Mouse (Mus musculus) heart, embryonic 13.5 days (tissue): ENCODE measurements at regions not wholly inside any gene's neighbourhood (a gene's known extent, or its start where the extent isn't known, plus 50 kb on each side); places are given as distances from the start of the nearest gene placed in this dataset.

Experiments used
- ATAC-seq: fragments of 200-750 bp; cut with Nextera tagmentation; 2 replicates; pipeline ENCODE4 v1.8.0; 2017; ENCODE audit warnings: moderate TSS enrichment; ENCODE audit not compliant: insufficient number of reproducible peaks, low FRiP score, low TSS enrichment; ENCODE audit errors: extremely low read depth
- H3K27ac ChIP-seq: fragments of 300-500 bp; sonication (generic); replicated peaks from 2 replicates; pipeline ENCODE4 v1.5.1; 2015; ENCODE audit warnings: moderate library complexity, mild to moderate bottlenecking, inconsistent platforms
- H3K27me3 ChIP-seq: fragments of 300-500 bp; sonication (generic); replicated peaks from 2 replicates; pipeline ENCODE4 v1.6.1; 2015; ENCODE audit warnings: mild to moderate bottlenecking, inconsistent platforms
- H3K36me3 ChIP-seq: fragments of 300-500 bp; sonication (generic); 2 replicates; pipeline ENCODE4 v1.6.1; 2015; ENCODE audit warnings: mild to moderate bottlenecking, inconsistent platforms
- H3K4me1 ChIP-seq: fragments of 300-500 bp; sonication (generic); 2 replicates; pipeline ENCODE4 v1.6.1; 2015; ENCODE audit warnings: inconsistent platforms
- H3K4me2 ChIP-seq: fragments of 300-500 bp; sonication (generic); 2 replicates; pipeline ENCODE4 v1.6.1; 2015; ENCODE audit warnings: inconsistent platforms, mild to moderate bottlenecking, moderate library complexity
- H3K4me3 ChIP-seq: fragments of 300-500 bp; sonication (generic); 2 replicates; pipeline ENCODE4 v1.5.1; 2015; ENCODE audit warnings: moderate library complexity, mild to moderate bottlenecking, inconsistent platforms
- H3K9ac ChIP-seq: fragments of 300-500 bp; sonication (generic); 2 replicates; pipeline ENCODE4 v1.6.1; 2015; ENCODE audit warnings: inconsistent platforms, mild to moderate bottlenecking, moderate library complexity
- H3K9me3 ChIP-seq: fragments of 300-500 bp; sonication (generic); 2 replicates; pipeline ENCODE4 v1.6.1; 2016; ENCODE audit warnings: inconsistent platforms
- WGBS: fragments of 180-500 bp; shearing (Covaris S2); methylation state at CpG from one replicate; pipeline ENCODE4 v1.1.7; 2015; ENCODE audit warnings: mixed read lengths; 5-methylcytosine and 5-hydroxymethylcytosine counted together

- Histone ChIP-seq H3K27ac (no peak overlapping the region), H3K36me3 (no peaks in the 10 kb centered on the region), H3K4me3 (no peak overlapping the region), H3K4me2 (no peak overlapping the region), H3K27me3 (no peaks in the 10 kb centered on the region), H3K9me3 (no peaks in the 10 kb centered on the region), H3K4me1 (peaks cover 35% of the 10 kb centered on the region), H3K9ac (no peak overlapping the region)
- 53% methylated on average over 5 of the region's 5 CpGs for WGBS
- no peak for ATAC-seq
These were observed 705.4 kb downstream of the Inhba start for GRCm38 (mm10) chr13:16716796-16717749.

- H3K9ac ChIP-seq, result no peak overlapping the region
- ATAC-seq, result no peak
- H3K36me3 ChIP-seq, result no peaks in the 10 kb centered on the region
- H3K27me3 ChIP-seq, result no peaks in the 10 kb centered on the region
- no peak overlapping the region for H3K4me3 ChIP-seq
- no peak overlapping the region for H3K27ac ChIP-seq
- WGBS, result 79% methylated on average over 2 of the region's 2 CpGs
- H3K4me1 ChIP-seq, result peaks cover 21% of the 10 kb centered on the region
- H3K9me3 ChIP-seq, result no peaks in the 10 kb centered on the region
- no peak overlapping the region for H3K4me2 ChIP-seq
These were observed 708.4 kb downstream of the Inhba start for GRCm38 (mm10) chr13:16720090-16720489.

GRCm38 (mm10) chr13:16725350-16725749 lies 713.7 kb downstream of the Inhba start:
- Histone ChIP-seq H3K27ac (no peak overlapping the region), H3K4me3 (no peak overlapping the region), H3K9ac (no peak overlapping the region), H3K4me1 (no peaks in the 10 kb centered on the region), H3K9me3 (no peaks in the 10 kb centered on the region), H3K27me3 (no peaks in the 10 kb centered on the region), H3K36me3 (no peaks in the 10 kb centered on the region), H3K4me2 (no peak overlapping the region)
- no peak for ATAC-seq
- WGBS, result 76% methylated on average over 5 of the region's 5 CpGs

- no peak for ATAC-seq
- Histone ChIP-seq H3K4me2 (no peak overlapping the region), H3K36me3 (no peaks in the 10 kb centered on the region), H3K27me3 (no peaks in the 10 kb centered on the region), H3K27ac (no peak overlapping the region), H3K9ac (no peak overlapping the region), H3K9me3 (no peaks in the 10 kb centered on the region), H3K4me1 (no peaks in the 10 kb centered on the region), H3K4me3 (no peak overlapping the region)
- 59% methylated on average over 1 of the region's 1 CpGs for WGBS
These were observed 726.7 kb downstream of the Inhba start for GRCm38 (mm10) chr13:16738313-16738712.

GRCm38 (mm10) chr13:16739563-16739962 lies 727.9 kb downstream of the Inhba start:
- no peak for ATAC-seq
- no peaks in the 10 kb centered on the region for H3K4me1 ChIP-seq
- H3K27ac ChIP-seq, result no peak overlapping the region
- no peak overlapping the region for H3K9ac ChIP-seq
- H3K4me2 ChIP-seq, result no peak overlapping the region
- no peaks in the 10 kb centered on the region for H3K27me3 ChIP-seq
- no peak overlapping the region for H3K4me3 ChIP-seq
- H3K36me3 ChIP-seq, result no peaks in the 10 kb centered on the region
- WGBS, result 71% methylated on average over 3 of the region's 3 CpGs
- no peaks in the 10 kb centered on the region for H3K9me3 ChIP-seq

GRCm38 (mm10) chr13:16744237-16744636 lies 732.6 kb downstream of the Inhba start:
- H3K27me3 ChIP-seq, result no peaks in the 10 kb centered on the region
- H3K9me3 ChIP-seq, result no peaks in the 10 kb centered on the region
- no peaks in the 10 kb centered on the region for H3K36me3 ChIP-seq
- 69% methylated on average over 1 of the region's 1 CpGs for WGBS
- H3K4me2 ChIP-seq, result no peak overlapping the region
- no peak overlapping the region for H3K4me3 ChIP-seq
- H3K27ac ChIP-seq, result no peak overlapping the region
- no peak overlapping the region for H3K9ac ChIP-seq
- H3K4me1 ChIP-seq, result no peaks in the 10 kb centered on the region
- no peak for ATAC-seq

GRCm38 (mm10) chr13:16745644-16746043 lies 734.0 kb downstream of the Inhba start:
- H3K9me3 ChIP-seq, result no peaks in the 10 kb centered on the region
- ATAC-seq, result no peak
- no peak overlapping the region for H3K4me3 ChIP-seq
- no peak overlapping the region for H3K27ac ChIP-seq
- H3K4me2 ChIP-seq, result no peak overlapping the region
- no peaks in the 10 kb centered on the region for H3K27me3 ChIP-seq
- H3K9ac ChIP-seq, result no peak overlapping the region
- no peaks in the 10 kb centered on the region for H3K36me3 ChIP-seq
- no peaks in the 10 kb centered on the region for H3K4me1 ChIP-seq
- 75% methylated on average over 1 of the region's 1 CpGs for whole genome bisulfite sequencing

- 64% methylated on average over 1 of the region's 1 CpGs for WGBS
- H3K9ac ChIP-seq, result no peak overlapping the region
These were observed 734.8 kb downstream of the Inhba start for GRCm38 (mm10) chr13:16746451-16746850.

GRCm38 (mm10) chr13:16756264-16756663 lies 744.6 kb downstream of the Inhba start:
- Histone ChIP-seq H3K9me3 (no peaks in the 10 kb centered on the region), H3K27me3 (no peaks in the 10 kb centered on the region), H3K4me3 (no peak overlapping the region), H3K27ac (no peak overlapping the region), H3K4me1 (peaks cover 5% of the 10 kb centered on the region), H3K4me2 (no peak overlapping the region), H3K9ac (no peak overlapping the region), H3K36me3 (no peaks in the 10 kb centered on the region)
- ATAC-seq, result no peak
- 59% methylated on average over 3 of the region's 3 CpGs for WGBS

More at GRCm38 (mm10) chr13:16746451-16746850, 734.8 kb downstream of the Inhba start:
- H3K36me3 ChIP-seq, result no peaks in the 10 kb centered on the region
- H3K27me3 ChIP-seq, result no peaks in the 10 kb centered on the region
- H3K9me3 ChIP-seq, result no peaks in the 10 kb centered on the region
- no peak overlapping the region for H3K27ac ChIP-seq
- H3K4me3 ChIP-seq, result no peak overlapping the region
- H3K4me1 ChIP-seq, result no peaks in the 10 kb centered on the region
- no peak for ATAC-seq
- H3K4me2 ChIP-seq, result no peak overlapping the region

GRCm38 (mm10) chr13:16760045-16760444 lies 748.4 kb downstream of the Inhba start:
- no peaks in the 10 kb centered on the region for H3K9me3 ChIP-seq
- no peak overlapping the region for H3K9ac ChIP-seq
- H3K27me3 ChIP-seq, result no peaks in the 10 kb centered on the region
- no peak overlapping the region for H3K4me2 ChIP-seq
- H3K36me3 ChIP-seq, result no peaks in the 10 kb centered on the region
- no peak overlapping the region for H3K27ac ChIP-seq
- H3K4me3 ChIP-seq, result no peak overlapping the region
- ATAC-seq, result no peak
- peaks cover 13% of the 10 kb centered on the region for H3K4me1 ChIP-seq

- 55% methylated on average over 4 of the region's 4 CpGs for WGBS
- H3K4me1 ChIP-seq, result peaks cover 9% of the 10 kb centered on the region; the same call in 1 of the 2 replicates
- no peak for ATAC-seq
- no peaks in the 10 kb centered on the region for H3K27me3 ChIP-seq
- H3K4me3 ChIP-seq, result no peak overlapping the region
- H3K9me3 ChIP-seq, result no peaks in the 10 kb centered on the region
- no peak overlapping the region for H3K27ac ChIP-seq
- H3K4me2 ChIP-seq, result no peak overlapping the region
- H3K9ac ChIP-seq, result no peak overlapping the region
- H3K36me3 ChIP-seq, result no peaks in the 10 kb centered on the region
These were observed 749.8 kb downstream of the Inhba start for GRCm38 (mm10) chr13:16761415-16761814.

GRCm38 (mm10) chr13:16762326-16762725 lies 750.7 kb downstream of the Inhba start:
- no peaks in the 10 kb centered on the region for H3K27me3 ChIP-seq
- ATAC-seq, result no peak
- no peak overlapping the region for H3K4me2 ChIP-seq
- no peak overlapping the region for H3K9ac ChIP-seq
- peaks cover 9% of the 10 kb centered on the region; the same call in 1 of the 2 replicates for H3K4me1 ChIP-seq
- no peak overlapping the region for H3K27ac ChIP-seq
- no peaks in the 10 kb centered on the region for H3K36me3 ChIP-seq
- 82% methylated on average over 8 of the region's 8 CpGs for whole genome bisulfite sequencing
- H3K4me3 ChIP-seq, result no peak overlapping the region
- H3K9me3 ChIP-seq, result no peaks in the 10 kb centered on the region
